ENCODE assay signal across 21 mouse cellular contexts in genomic region chr6:120255144-120255543, GRCm38 (mm10). TPM values are rescaled to one million over a fixed set of nuclear protein-coding genes. Genes with fewer than 3 reads are reported as not detected.
DNase-seq lines count a peak whose midpoint lies in the region; ATAC-seq and TF ChIP-seq lines count a peak whose summit lies in the region.
"Had no signal": no experiment of that assay in that cellular context is flagged by ENCODE, and none has a peak within 500 bp of the region (broad histone marks: within the 10 kb centered on the region; RNA-seq: fewer than 3 reads in every experiment).

No protein-coding gene starts in this region.

- no peak overlapping the region for H3K9ac ChIP-seq in embryonic facial prominence, embryonic 15.5 days
- H3K9ac ChIP-seq in intestine, embryonic 15.5 days = no peak overlapping the region
- no peak overlapping the region for H3K9ac ChIP-seq in kidney, embryonic 14.5 days (ENCODE audit: low read depth, low read length)
- H3K9ac ChIP-seq: forebrain, embryonic 12.5 days; hindbrain, embryonic 14.5 days; liver, embryonic 15.5 days; midbrain, embryonic 15.5 days; neural tube, embryonic 13.5 days had no signal

- H3K4me3 ChIP-seq in embryonic facial prominence, embryonic 15.5 days (replicated peaks) = no peak overlapping the region
- no peak overlapping the region for H3K4me3 ChIP-seq in embryonic facial prominence, embryonic 10.5 days
- no peak overlapping the region for H3K4me3 ChIP-seq in intestine, embryonic 15.5 days (replicated peaks)
- no peak overlapping the region for H3K4me3 ChIP-seq in kidney, embryonic 14.5 days (ENCODE audit: low read length)
- no peak overlapping the region for H3K4me3 ChIP-seq in small intestine, adult 2 months (ENCODE audit: low read depth, low read length)
- H3K4me3 ChIP-seq: forebrain, embryonic 12.5 days; liver, embryonic 15.5 days; midbrain, embryonic 15.5 days; myocyte; neural tube, embryonic 13.5 days had no signal

- ATAC-seq in embryonic facial prominence, embryonic 15.5 days (ENCODE audit: insufficient number of reproducible peaks, low FRiP score, low TSS enrichment, low read depth) = peak; percentile 12; the same call in 1 of the 2 replicates
- peak; percentile 41; the same call in 1 of the 2 replicates for ATAC-seq in intestine, embryonic 15.5 days
- peak; percentile 69 for ATAC-seq in kidney, embryonic 14.5 days (ENCODE audit: low FRiP score, low TSS enrichment)
- ATAC-seq: midbrain, embryonic 15.5 days had no signal

- H3K27ac ChIP-seq in embryonic facial prominence, embryonic 15.5 days (replicated peaks) = 0 out of 2 replicates have a peak overlapping the region, but pooled peaks have one; percentile 11
- no peak overlapping the region for H3K27ac ChIP-seq in embryonic facial prominence, embryonic 10.5 days (replicated peaks)
- H3K27ac ChIP-seq in intestine, embryonic 15.5 days = peak overlapping the region; percentile 34; the same call in 1 of the 2 replicates
- H3K27ac ChIP-seq in kidney, embryonic 14.5 days (ENCODE audit: low read depth, low read length) = peak overlapping the region; percentile 57
- peak overlapping the region; percentile 93 for H3K27ac ChIP-seq in small intestine, adult 2 months (ENCODE audit: insufficient read depth, low read depth, low read length)
- H3K27ac ChIP-seq: forebrain, embryonic 12.5 days; hindbrain, embryonic 14.5 days; liver, embryonic 15.5 days; macrophage; midbrain, embryonic 15.5 days; neural tube, embryonic 13.5 days had no signal

- WGBS in embryonic facial prominence, embryonic 15.5 days = 55% methylated on average over 4 of the region's 4 CpGs
- 67% methylated on average over 4 of the region's 4 CpGs for WGBS in embryonic facial prominence, embryonic 10.5 days
- 38% methylated on average over 4 of the region's 4 CpGs for WGBS in intestine, embryonic 15.5 days
- 49% methylated on average over 4 of the region's 4 CpGs for WGBS in kidney, embryonic 14.5 days
- 35% methylated on average over 4 of the region's 4 CpGs for WGBS in small intestine, adult 2 months

- TF ChIP-seq POLR2A in small intestine, adult 2 months (IDR thresholded peaks at IDR 0.05; ENCODE audit: low read depth, low read length) = no peak

- no peaks in the 10 kb centered on the region for H3K4me1 ChIP-seq in embryonic facial prominence, embryonic 15.5 days
- peaks cover 11% of the 10 kb centered on the region for H3K4me1 ChIP-seq in embryonic facial prominence, embryonic 10.5 days
- peaks cover 8% of the 10 kb centered on the region; the same call in 1 of the 2 replicates for H3K4me1 ChIP-seq in intestine, embryonic 15.5 days (replicated peaks)
- no peaks in the 10 kb centered on the region; the same call in 1 of the 2 replicates for H3K4me1 ChIP-seq in kidney, embryonic 14.5 days (ENCODE audit: control insufficient read depth, insufficient read depth, low read length)
- peaks cover 26% of the 10 kb centered on the region for H3K4me1 ChIP-seq in small intestine, adult 2 months (ENCODE audit: control insufficient read depth, insufficient read depth, insufficient read length, low read length)
- H3K4me1 ChIP-seq: forebrain, embryonic 12.5 days; liver, embryonic 15.5 days; midbrain, embryonic 15.5 days; neural tube, embryonic 13.5 days had no signal

- H3K9me3 ChIP-seq in embryonic facial prominence, embryonic 15.5 days (replicated peaks) = no peaks in the 10 kb centered on the region
- no peaks in the 10 kb centered on the region for H3K9me3 ChIP-seq in embryonic facial prominence, embryonic 10.5 days
- H3K9me3 ChIP-seq in intestine, embryonic 15.5 days = no peaks in the 10 kb centered on the region
- H3K9me3 ChIP-seq in kidney, embryonic 14.5 days (ENCODE audit: control insufficient read depth, low read length) = no peaks in the 10 kb centered on the region
- H3K9me3 ChIP-seq: forebrain, embryonic 12.5 days; liver, embryonic 15.5 days; midbrain, embryonic 15.5 days; neural tube, embryonic 13.5 days had no signal

- no peaks in the 10 kb centered on the region for H3K27me3 ChIP-seq in embryonic facial prominence, embryonic 15.5 days
- H3K27me3 ChIP-seq in embryonic facial prominence, embryonic 10.5 days (replicated peaks; ENCODE audit: low read depth, poor library complexity, severe bottlenecking) = no peaks in the 10 kb centered on the region
- no peaks in the 10 kb centered on the region for H3K27me3 ChIP-seq in intestine, embryonic 15.5 days (replicated peaks)
- no peaks in the 10 kb centered on the region for H3K27me3 ChIP-seq in kidney, embryonic 14.5 days (ENCODE audit: control insufficient read depth, insufficient read depth, low read length)
- H3K27me3 ChIP-seq in small intestine, adult 2 months (ENCODE audit: control insufficient read depth, insufficient read depth, low read length) = no peaks in the 10 kb centered on the region
- H3K27me3 ChIP-seq: forebrain, embryonic 12.5 days; midbrain, embryonic 15.5 days; neural tube, embryonic 13.5 days had no signal

- H3K4me2 ChIP-seq in embryonic facial prominence, embryonic 15.5 days (replicated peaks) = no peak overlapping the region
- no peak overlapping the region for H3K4me2 ChIP-seq in intestine, embryonic 15.5 days (replicated peaks)
- H3K4me2 ChIP-seq in kidney, embryonic 14.5 days (replicated peaks; ENCODE audit: low read depth, low read length) = no peak overlapping the region
- H3K4me2 ChIP-seq: forebrain, embryonic 12.5 days; hindbrain, embryonic 14.5 days; liver, embryonic 15.5 days; midbrain, embryonic 15.5 days; neural tube, embryonic 13.5 days had no signal

- no peaks in the 10 kb centered on the region for H3K36me3 ChIP-seq in embryonic facial prominence, embryonic 15.5 days
- no peaks in the 10 kb centered on the region for H3K36me3 ChIP-seq in embryonic facial prominence, embryonic 10.5 days (replicated peaks)
- H3K36me3 ChIP-seq in intestine, embryonic 15.5 days = no peaks in the 10 kb centered on the region
- no peaks in the 10 kb centered on the region for H3K36me3 ChIP-seq in kidney, embryonic 14.5 days (ENCODE audit: control insufficient read depth, insufficient read depth, low read length)
- H3K36me3 ChIP-seq in small intestine, adult 2 months (ENCODE audit: control insufficient read depth, insufficient read depth, low read length) = no peaks in the 10 kb centered on the region
- H3K36me3 ChIP-seq: forebrain, embryonic 12.5 days; liver, embryonic 15.5 days; midbrain, embryonic 15.5 days; neural tube, embryonic 13.5 days had no signal

- TF ChIP-seq CTCF in small intestine, adult 2 months (IDR thresholded peaks at IDR 0.05; ENCODE audit: extremely low read depth, insufficient read length, insufficient replicate concordance, low read depth, low read length) = no peak

- DNase-seq in embryonic facial prominence, embryonic 10.5 days (ENCODE audit: low spot score) = no peak
- DNase-seq in right cerebral cortex, postnatal 25 days = no peak
- DNase-seq in B cell, adult 2 months = no peak
- DNase-seq in layer of hippocampus, adult 11-12 months (ENCODE audit: low spot score) = no peak
- DNase-seq: adrenal gland, adult 2 months; cerebellum, adult 11 months; cerebellum, postnatal 10 days; heart, postnatal 4 days had no signal

RNA-seq across cellular contexts. Expression of gene D330020A13Rik, which starts 39.0 kb away (rescaled TPM):
- 1.1 and 1.5 TPM in 2 replicates for polyA plus RNA-seq in embryonic facial prominence, embryonic 15.5 days (2015; fragmentation: Nextera tagmentation; extraction: Ambion mirVana)
- 0.21 and 0.25 TPM in 2 replicates for polyA plus RNA-seq in embryonic facial prominence, embryonic 10.5 days (2016; fragmentation: Nextera tagmentation; extraction: Ambion mirVana)
- 0.40 TPM in 2 replicates for polyA plus RNA-seq in intestine, embryonic 15.5 days (2015; fragmentation: Nextera tagmentation; extraction: Ambion mirVana)
- 0.22 and 0.49 TPM in 2 replicates for polyA plus RNA-seq in kidney, embryonic 14.5 days (2014; fragmentation: Nextera tagmentation; extraction: Ambion mirVana)
- 0.29 TPM in 1 of 2 replicates, not detected in the other for polyA plus RNA-seq in small intestine, adult 2 months (2012; rRNA removed)
- polyA plus RNA-seq: cortical plate, adult 2 months; forebrain, embryonic 12.5 days; hindbrain, embryonic 14.5 days; liver, embryonic 15.5 days; lung, embryonic 16.5 days; macrophage; midbrain, embryonic 15.5 days had no signal

RNA-seq across cellular contexts. Expression of gene B4galnt3, which starts 39.2 kb away (rescaled TPM):
- polyA plus RNA-seq in embryonic facial prominence, embryonic 15.5 days (2015; fragmentation: Nextera tagmentation; extraction: Ambion mirVana) = 2.5 and 2.9 TPM in 2 replicates
- polyA plus RNA-seq in embryonic facial prominence, embryonic 10.5 days (2016; fragmentation: Nextera tagmentation; extraction: Ambion mirVana) = 0.41 and 0.52 TPM in 2 replicates
- 1.4 and 1.6 TPM in 2 replicates for polyA plus RNA-seq in intestine, embryonic 15.5 days (2015; fragmentation: Nextera tagmentation; extraction: Ambion mirVana)
- polyA plus RNA-seq in kidney, embryonic 14.5 days (2014; fragmentation: Nextera tagmentation; extraction: Ambion mirVana) = 0.45 and 1.1 TPM in 2 replicates
- polyA plus RNA-seq in small intestine, adult 2 months (2012; rRNA removed) = 12.2 and 15.8 TPM in 2 replicates
- polyA plus RNA-seq: macrophage had no signal

Comparison
In these comparisons a context has a peak if more than half of its experiments do, and no peak if none do; other contexts are left out.
1. ATAC-seq: peak in every context shown above with its lines; median percentile 69 in kidney, embryonic 14.5 days; 41 in intestine, embryonic 15.5 days; 12 in embryonic facial prominence, embryonic 15.5 days.